In the genomic region with DNA sequence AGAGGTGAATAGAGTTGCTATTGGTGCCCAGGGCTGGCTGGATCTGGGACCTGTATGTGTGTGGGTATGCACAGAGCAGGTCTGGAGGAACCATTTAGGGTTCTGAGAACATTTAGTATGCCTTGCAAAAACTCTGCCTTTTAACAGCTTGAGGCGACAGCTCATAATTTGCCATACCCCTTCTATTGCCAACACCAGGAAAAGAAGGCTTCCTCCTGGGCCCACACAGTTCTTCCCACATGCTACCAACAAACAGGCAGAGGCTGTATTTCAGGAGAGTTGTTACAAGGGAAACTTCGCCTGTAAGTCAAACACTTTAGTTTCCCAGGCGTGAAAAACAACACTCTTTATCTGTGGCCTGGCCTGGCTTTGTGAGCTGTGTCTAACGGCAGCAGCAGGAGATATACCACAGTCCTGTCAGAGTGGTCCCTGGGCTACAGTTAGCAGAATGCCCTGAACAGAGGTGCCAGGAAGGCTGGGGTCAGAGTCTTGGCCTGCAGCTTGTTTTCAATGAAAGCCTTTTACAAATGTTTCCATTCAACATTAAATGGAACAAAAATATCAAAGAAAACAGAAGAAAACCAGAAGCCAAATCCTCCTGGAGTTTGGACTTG, we compare ENCODE assay signal across 15 mouse cellular contexts.
DNase-seq lines count a peak whose midpoint lies in the region; ATAC-seq and TF ChIP-seq lines count a peak whose summit lies in the region.
"Had no signal": no experiment of that assay in that cellular context is flagged by ENCODE, and none has a peak within 500 bp of the region (broad histone marks: within the 10 kb centered on the region; RNA-seq: fewer than 3 reads in every experiment).

No protein-coding gene starts in this region.

- H3K9me3 ChIP-seq in limb, embryonic 15.5 days, result no peaks in the 10 kb centered on the region
- H3K9me3 ChIP-seq in midbrain, embryonic 13.5 days, result no peaks in the 10 kb centered on the region
- H3K9me3 ChIP-seq: embryonic facial prominence, embryonic 12.5 days; forebrain, embryonic 15.5 days; midbrain, embryonic 10.5 days; neural tube, embryonic 12.5 days had no signal

- H3K36me3 ChIP-seq in limb, embryonic 15.5 days, result no peaks in the 10 kb centered on the region
- no peaks in the 10 kb centered on the region for H3K36me3 ChIP-seq in midbrain, embryonic 13.5 days
- no peaks in the 10 kb centered on the region for H3K36me3 ChIP-seq in kidney, adult 2 months (ENCODE audit: control insufficient read depth, insufficient read depth, low read length)
- H3K36me3 ChIP-seq: embryonic facial prominence, embryonic 12.5 days; forebrain, embryonic 15.5 days; midbrain, embryonic 10.5 days; neural tube, embryonic 12.5 days had no signal

- no peak for TF ChIP-seq POLR2A in kidney, adult 2 months (IDR thresholded peaks at IDR 0.05; ENCODE audit: low read depth, low read length)

- no peak for TF ChIP-seq CTCF in kidney, adult 2 months (conservative IDR thresholded peaks at IDR 0.05; ENCODE audit: insufficient read depth, insufficient read length, low read depth, low read length)

- DNase-seq in layer of hippocampus, adult 11-12 months (ENCODE audit: low spot score), result peak; percentile 22
- DNase-seq in layer of hippocampus, postnatal 25 days (ENCODE audit: extremely low spot score in 1 of 2, low spot score in 1 of 2), result no peak
- peak; percentile 33 to 71 for DNase-seq in frontal cortex, adult 2 months (ENCODE audit: extremely low spot score in 1 of 2, low spot score in 1 of 2)
- DNase-seq in heart, postnatal 10 days, result peak; percentile 2 to 5
- no peak for DNase-seq in ovary, postnatal 10 days (ENCODE audit: low spot score)
- no peak for DNase-seq in kidney, adult 2 months
- DNase-seq: cerebellum, adult 11 months had no signal

- no peak overlapping the region for H3K4me2 ChIP-seq in limb, embryonic 15.5 days
- H3K4me2 ChIP-seq in midbrain, embryonic 13.5 days (replicated peaks), result no peak overlapping the region
- H3K4me2 ChIP-seq: embryonic facial prominence, embryonic 12.5 days; forebrain, embryonic 15.5 days; neural tube, embryonic 12.5 days had no signal

- H3K27ac ChIP-seq in limb, embryonic 15.5 days, result peak overlapping the region; percentile 48; the same call in 1 of the 2 replicates
- H3K27ac ChIP-seq in midbrain, embryonic 13.5 days, result no peak overlapping the region
- H3K27ac ChIP-seq in kidney, adult 2 months (ENCODE audit: insufficient read depth, low read depth, low read length), result no peak overlapping the region
- H3K27ac ChIP-seq: embryonic facial prominence, embryonic 12.5 days; forebrain, embryonic 15.5 days; heart, adult 2 months; midbrain, embryonic 10.5 days; neural tube, embryonic 12.5 days had no signal

- no peak for ATAC-seq in limb, embryonic 15.5 days (ENCODE audit: insufficient number of reproducible peaks, low FRiP score, low TSS enrichment, low read depth)
- ATAC-seq in midbrain, embryonic 13.5 days, result no peak
- ATAC-seq: forebrain, embryonic 15.5 days; intestine, postnatal 0 days had no signal

- no peak overlapping the region for H3K4me3 ChIP-seq in limb, embryonic 15.5 days
- no peak overlapping the region for H3K4me3 ChIP-seq in midbrain, embryonic 13.5 days (replicated peaks)
- H3K4me3 ChIP-seq in kidney, adult 2 months (ENCODE audit: insufficient read depth, low read depth, low read length), result no peak overlapping the region
- H3K4me3 ChIP-seq: embryonic facial prominence, embryonic 12.5 days; forebrain, embryonic 15.5 days; heart, adult 2 months; midbrain, embryonic 10.5 days; neural tube, embryonic 12.5 days had no signal

- WGBS in limb, embryonic 15.5 days, result 28% methylated on average over 4 of the region's 4 CpGs
- WGBS in midbrain, embryonic 13.5 days, result 59% methylated on average over 4 of the region's 4 CpGs
- WGBS in kidney, adult 2 months, result 51% methylated on average over 4 of the region's 4 CpGs

- intact Hi-C loops in heart, postnatal 10 days (cut with DNase I), result no loop called here

- H3K9ac ChIP-seq in limb, embryonic 15.5 days, result no peak overlapping the region
- no peak overlapping the region for H3K9ac ChIP-seq in midbrain, embryonic 13.5 days (replicated peaks)
- H3K9ac ChIP-seq: embryonic facial prominence, embryonic 12.5 days; forebrain, embryonic 15.5 days; neural tube, embryonic 12.5 days had no signal

- peaks cover 10% of the 10 kb centered on the region for H3K4me1 ChIP-seq in limb, embryonic 15.5 days
- no peaks in the 10 kb centered on the region for H3K4me1 ChIP-seq in midbrain, embryonic 13.5 days (replicated peaks)
- H3K4me1 ChIP-seq in kidney, adult 2 months (ENCODE audit: control insufficient read depth, insufficient read depth, low read length), result no peaks in the 10 kb centered on the region
- H3K4me1 ChIP-seq: embryonic facial prominence, embryonic 12.5 days; midbrain, embryonic 10.5 days; neural tube, embryonic 12.5 days had no signal

- H3K27me3 ChIP-seq in limb, embryonic 15.5 days, result no peaks in the 10 kb centered on the region
- H3K27me3 ChIP-seq in midbrain, embryonic 13.5 days, result no peaks in the 10 kb centered on the region
- H3K27me3 ChIP-seq in kidney, adult 2 months (replicated peaks; ENCODE audit: control insufficient read depth, insufficient read depth, low read length), result no peaks in the 10 kb centered on the region
- H3K27me3 ChIP-seq: embryonic facial prominence, embryonic 12.5 days; forebrain, embryonic 15.5 days; neural tube, embryonic 12.5 days had no signal

Comparison
In these comparisons a context has a peak if more than half of its experiments do, and no peak if none do; other contexts are left out.
1. DNase-seq: peak in layer of hippocampus, adult 11-12 months (single experiment), frontal cortex, adult 2 months (2 of 2) and heart, postnatal 10 days (2 of 2); none in layer of hippocampus, postnatal 25 days (0 of 2), ovary, postnatal 10 days (single experiment) and kidney, adult 2 months (single experiment).